Mouse (Mus musculus) embryonic facial prominence, embryonic 11.5 days (tissue): Measurements from ENCODE around the gene Gm4952. TPM values are rescaled to one million over a fixed set of nuclear protein-coding genes. Genes with fewer than 3 reads are reported as not detected.

Experiments
- ATAC-seq: fragments of 200-750 bp; cut with Nextera tagmentation; replicated peaks from 2 replicates; pipeline ENCODE4 v1.8.0; 2017; ENCODE audit warnings: low read depth; ENCODE audit not compliant: insufficient number of reproducible peaks, low FRiP score, low TSS enrichment
- DNase-seq: peaks from one replicate; pipeline ENCODE4 v3.0.0-alpha.2; 2015; ENCODE audit warnings: low spot score
- H3K27ac ChIP-seq: fragments of 300-500 bp; sonication (generic); replicated peaks from 2 replicates; pipeline ENCODE4 v1.5.1; 2014; ENCODE audit warnings: mild to moderate bottlenecking, low read depth, low read length, control low read depth
- H3K27me3 ChIP-seq: fragments of 300-500 bp; sonication (generic); 2 replicates; pipeline ENCODE4 v1.6.1; 2014; ENCODE audit warnings: mild to moderate bottlenecking, low read length, moderate library complexity, mixed read lengths; ENCODE audit not compliant: control insufficient read depth, insufficient read depth
- H3K36me3 ChIP-seq: fragments of 300-500 bp; sonication (generic); replicated peaks from 2 replicates; pipeline ENCODE4 v1.6.1; 2014; ENCODE audit warnings: low read depth, mild to moderate bottlenecking, low read length, moderate library complexity, mixed read lengths; ENCODE audit not compliant: control insufficient read depth, insufficient read depth
- H3K4me1 ChIP-seq: fragments of 300-500 bp; sonication (generic); 2 replicates; pipeline ENCODE4 v1.6.1; 2014; ENCODE audit warnings: low read length, mixed read lengths; ENCODE audit not compliant: control insufficient read depth, insufficient read depth
- H3K4me2 ChIP-seq: fragments of 300-500 bp; sonication (generic); 2 replicates; pipeline ENCODE4 v1.6.1; 2014; ENCODE audit warnings: low read depth, mild to moderate bottlenecking, control low read depth, low read length, moderate library complexity
- H3K4me3 ChIP-seq: fragments of 300-500 bp; sonication (generic); 2 replicates; pipeline ENCODE4 v1.5.1; 2014; ENCODE audit warnings: low read depth, low read length, control low read depth
- H3K9ac ChIP-seq: fragments of 300-500 bp; sonication (generic); replicated peaks from 2 replicates; pipeline ENCODE4 v1.6.1; 2014; ENCODE audit warnings: mild to moderate bottlenecking, control low read depth, low read length
- H3K9me3 ChIP-seq: fragments of 300-500 bp; sonication (generic); replicated peaks from 2 replicates; pipeline ENCODE4 v1.6.1; 2016; ENCODE audit warnings: mild to moderate bottlenecking, low read length, inconsistent platforms, mixed read lengths; ENCODE audit not compliant: control insufficient read depth
- WGBS: fragments of 180-500 bp; shearing (Covaris S2); extraction: QIAGEN DNeasy Blood & Tissue Kit; methylation state at CpG from one replicate; pipeline ENCODE4 v1.1.7; 2014; 5-methylcytosine and 5-hydroxymethylcytosine counted together
- polyA plus RNA-seq: library from polyadenylated mRNA; unstranded; fragments of >200 nt; fragmentation: Nextera tagmentation; extraction: Ambion mirVana; gene quantifications from 2 replicates; pipeline ENCODE4 v1.2.1, GENCODE M21; 2014

Gm4952 gene
- 0.13 and 0.18 TPM in 2 replicates for polyA plus RNA-seq

DNA sequence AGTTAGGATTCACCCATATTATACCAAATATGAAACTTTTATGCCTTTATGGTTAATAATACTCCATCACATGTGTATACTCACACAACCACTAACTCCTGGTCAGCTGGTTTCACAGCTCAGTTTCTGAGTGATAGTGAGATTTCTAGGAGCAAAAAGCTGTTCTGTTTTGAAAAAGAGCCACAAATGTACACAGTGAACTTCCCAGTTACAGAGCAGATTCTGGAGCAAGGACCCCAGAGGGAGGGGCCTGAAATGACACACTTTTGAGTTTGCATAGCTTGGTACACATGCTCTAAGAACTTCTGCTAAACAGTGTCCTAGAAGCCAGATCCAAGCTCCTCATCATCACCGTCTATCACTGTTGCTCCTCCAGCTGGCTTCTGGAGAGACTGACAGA, at the start of gene Gm4952:
Gm4952 (plus strand) TSS at position 301 of the 400 bp plus-strand sequence.
- H3K27ac ChIP-seq: no peak within 1 kb of the TSS
- no peaks in the 10 kb centered on the region for H3K9me3 ChIP-seq
- H3K36me3 ChIP-seq: no peaks in the 10 kb centered on the region
- 56% methylated on average over 1 of the region's 1 CpGs for WGBS
- H3K9ac ChIP-seq: no peak within 1 kb of the TSS
- peaks cover 2% of the 10 kb centered on the region; the same call in 1 of the 2 replicates for H3K27me3 ChIP-seq
- H3K4me2 ChIP-seq: no peak within 1 kb of the TSS
- H3K4me1 ChIP-seq: no peaks in the 10 kb centered on the region
- DNase-seq (no peak), ATAC-seq (no peak)
- no peak within 1 kb of the TSS for H3K4me3 ChIP-seq

GRCm38 (mm10) chr19:12550005-12550942, 49.5 kb upstream of the Gm4952 start:
- WGBS: 74% methylated on average over 5 of the region's 5 CpGs
- Histone ChIP-seq H3K4me2 (no peak overlapping the region), H3K4me1 (no peaks in the 10 kb centered on the region), H3K9ac (no peak overlapping the region), H3K4me3 (no peak overlapping the region), H3K36me3 (no peaks in the 10 kb centered on the region), H3K27ac (no peak overlapping the region), H3K9me3 (no peaks in the 10 kb centered on the region), H3K27me3 (no peaks in the 10 kb centered on the region)
- DNase-seq (no peak), ATAC-seq (no peak)

DNA sequence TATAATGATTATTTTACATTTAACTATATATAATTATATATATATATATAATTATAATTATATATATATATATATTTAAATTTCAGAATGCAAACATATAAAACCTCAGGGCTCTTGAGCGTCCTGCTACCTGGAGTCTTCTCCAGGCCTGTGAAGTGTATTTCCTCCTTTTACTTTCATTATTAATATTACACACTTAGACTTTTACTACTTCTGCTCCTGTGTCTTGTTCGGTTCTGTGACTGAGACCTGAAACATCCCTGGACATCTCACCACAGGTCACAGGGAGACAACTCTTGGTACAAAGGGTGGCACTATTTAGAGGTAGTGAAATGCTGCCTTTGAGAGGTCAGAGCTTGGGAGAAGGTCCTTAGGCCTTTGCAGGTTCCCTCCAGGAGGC, 43.5 kb upstream of the Gm4952 start:
- Histone ChIP-seq H3K9me3 (no peaks in the 10 kb centered on the region), H3K4me3 (no peak overlapping the region), H3K4me2 (no peak overlapping the region), H3K27ac (no peak overlapping the region), H3K9ac (no peak overlapping the region), H3K4me1 (no peaks in the 10 kb centered on the region), H3K27me3 (no peaks in the 10 kb centered on the region), H3K36me3 (no peaks in the 10 kb centered on the region)
- DNase-seq: no peak
- no peak for ATAC-seq
- WGBS: 88% methylated on average over 2 of the region's 2 CpGs

DNA sequence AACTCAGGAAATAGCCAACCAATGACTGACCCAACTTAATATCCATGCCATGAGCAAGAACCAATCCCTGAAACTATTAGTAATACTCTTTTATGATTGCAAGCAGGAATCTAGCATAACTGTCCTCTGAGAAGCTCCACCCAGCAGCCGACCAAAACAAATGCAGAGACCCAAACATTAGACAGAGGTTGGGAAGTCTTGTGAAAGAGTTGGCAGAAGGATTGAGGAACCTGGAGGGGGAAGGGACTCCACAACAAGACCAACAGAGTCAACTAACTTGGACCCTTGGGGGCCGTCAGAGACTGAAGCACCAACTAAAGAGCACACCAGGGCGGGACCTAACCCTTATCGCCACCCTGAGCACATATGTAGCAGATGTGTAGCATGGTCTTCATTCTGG, 41.6 kb upstream of the Gm4952 start:
- Histone ChIP-seq H3K4me2 (no peak overlapping the region), H3K9ac (no peak overlapping the region), H3K36me3 (no peaks in the 10 kb centered on the region), H3K27me3 (no peaks in the 10 kb centered on the region), H3K9me3 (no peaks in the 10 kb centered on the region), H3K27ac (no peak overlapping the region), H3K4me1 (no peaks in the 10 kb centered on the region), H3K4me3 (no peak overlapping the region)
- no peak for DNase-seq
- no peak for ATAC-seq
- WGBS: 77% methylated on average over 4 of the region's 4 CpGs

GRCm38 (mm10) chr19:12564197-12564596, 35.6 kb upstream of the Gm4952 start:
- no peak for DNase-seq
- no peak overlapping the region for H3K9ac ChIP-seq
- H3K4me3 ChIP-seq: no peak overlapping the region
- no peak overlapping the region for H3K4me2 ChIP-seq
- H3K27me3 ChIP-seq: no peaks in the 10 kb centered on the region
- H3K36me3 ChIP-seq: no peaks in the 10 kb centered on the region
- no peaks in the 10 kb centered on the region for H3K9me3 ChIP-seq
- no peak for ATAC-seq
- no peaks in the 10 kb centered on the region for H3K4me1 ChIP-seq
- no peak overlapping the region for H3K27ac ChIP-seq

DNA sequence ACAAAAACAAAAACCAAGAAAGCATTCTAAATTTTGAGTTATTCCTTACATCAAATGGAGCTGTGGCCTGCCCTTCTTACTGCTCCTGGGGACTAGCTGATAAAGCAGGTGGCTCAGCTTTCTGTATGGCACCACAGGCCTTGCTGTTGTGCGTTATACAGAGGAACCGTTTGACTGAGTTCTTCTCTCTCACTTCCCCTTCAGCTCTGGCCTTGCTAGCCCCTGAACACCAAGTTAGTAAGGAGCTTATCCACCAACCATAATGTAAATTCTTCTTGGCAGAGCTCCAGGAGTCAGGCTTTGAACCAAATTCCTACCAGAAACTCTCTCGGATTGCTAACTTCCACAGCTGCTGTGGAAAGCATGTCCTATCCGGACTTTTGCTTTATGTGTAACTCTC, 32.8 kb upstream of the Gm4952 start:
- 71% methylated on average over 4 of the region's 4 CpGs for WGBS
- ATAC-seq: no peak

DNA sequence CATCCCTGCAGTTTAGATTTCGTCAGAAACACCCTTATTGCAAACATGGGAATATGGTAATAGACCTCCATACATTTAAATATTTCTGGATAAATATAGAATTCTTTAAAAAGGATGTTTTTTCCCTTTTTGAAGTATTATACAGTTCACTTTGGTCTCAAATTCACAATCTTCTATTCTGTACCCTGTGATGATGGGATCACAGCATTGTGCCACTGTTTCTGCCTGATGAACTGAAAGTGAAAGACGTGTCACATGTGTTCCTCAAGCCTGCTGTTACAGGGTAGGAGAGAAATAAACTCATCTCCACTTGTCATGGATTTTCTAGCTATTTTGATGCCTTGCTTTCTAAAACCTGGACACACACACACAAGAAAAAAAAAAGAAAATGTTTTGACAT, 28.9 kb upstream of the Gm4952 start:
- Histone ChIP-seq H3K36me3 (no peaks in the 10 kb centered on the region), H3K9me3 (no peaks in the 10 kb centered on the region), H3K9ac (no peak overlapping the region), H3K27ac (no peak overlapping the region), H3K4me3 (no peak overlapping the region), H3K4me1 (no peaks in the 10 kb centered on the region), H3K4me2 (no peak overlapping the region), H3K27me3 (no peaks in the 10 kb centered on the region)
- WGBS: 68% methylated on average over 2 of the region's 2 CpGs
- DNase-seq: no peak
- ATAC-seq: no peak

More for the DNA sequence above, 32.8 kb upstream of the Gm4952 start:
- Histone ChIP-seq H3K9me3 (no peaks in the 10 kb centered on the region), H3K36me3 (no peaks in the 10 kb centered on the region), H3K4me1 (no peaks in the 10 kb centered on the region), H3K4me3 (no peak overlapping the region), H3K27ac (no peak overlapping the region), H3K9ac (no peak overlapping the region), H3K4me2 (no peak overlapping the region), H3K27me3 (no peaks in the 10 kb centered on the region)
- no peak for DNase-seq

- no peaks in the 10 kb centered on the region for H3K27me3 ChIP-seq
- H3K9me3 ChIP-seq: no peaks in the 10 kb centered on the region
- WGBS: 92% methylated on average over 1 of the region's 1 CpGs
- no peaks in the 10 kb centered on the region for H3K36me3 ChIP-seq
- no peak overlapping the region for H3K27ac ChIP-seq
- no peak overlapping the region for H3K4me3 ChIP-seq
- ATAC-seq (no peak), DNase-seq (no peak)
- no peak overlapping the region for H3K9ac ChIP-seq
- H3K4me2 ChIP-seq: no peak overlapping the region
- H3K4me1 ChIP-seq: no peaks in the 10 kb centered on the region
Measured at GRCm38 (mm10) chr19:12571687-12572086, 28.1 kb upstream of the Gm4952 start.
